Mouse (Mus musculus): Measurements from ENCODE around the gene Gdf15.

Gdf15 gene

DNA sequence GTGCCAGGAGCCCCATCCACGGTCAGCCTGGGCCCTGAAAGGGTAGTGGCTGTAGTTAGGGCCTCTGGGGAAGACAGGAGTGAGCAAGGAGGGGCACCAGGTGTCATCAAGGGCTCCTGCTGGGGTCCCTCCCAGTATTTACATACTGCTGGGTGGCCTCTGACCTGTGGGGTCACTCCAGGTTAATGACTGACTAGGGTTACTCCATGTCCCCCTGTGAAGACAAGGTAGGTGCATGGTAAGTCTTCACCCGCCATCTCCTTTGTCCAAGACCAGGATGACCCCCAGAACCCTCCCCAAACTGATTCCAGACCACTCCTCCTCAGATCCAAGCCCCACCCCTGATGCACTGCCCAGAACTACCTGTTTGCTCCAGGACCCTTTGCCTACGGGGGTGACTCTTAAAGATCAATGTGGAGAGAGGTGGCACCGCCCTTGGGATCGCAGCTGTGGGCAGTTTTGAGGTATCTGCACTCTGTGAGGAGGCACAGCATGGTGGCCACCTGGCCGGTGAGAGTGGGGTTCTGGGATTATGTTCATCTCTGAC lies at the start of gene Gdf15:
Gene Gdf15 (minus strand): TSS at position 111 of the 547 bp plus-strand sequence.
- no peak for DNase-seq

DNA sequence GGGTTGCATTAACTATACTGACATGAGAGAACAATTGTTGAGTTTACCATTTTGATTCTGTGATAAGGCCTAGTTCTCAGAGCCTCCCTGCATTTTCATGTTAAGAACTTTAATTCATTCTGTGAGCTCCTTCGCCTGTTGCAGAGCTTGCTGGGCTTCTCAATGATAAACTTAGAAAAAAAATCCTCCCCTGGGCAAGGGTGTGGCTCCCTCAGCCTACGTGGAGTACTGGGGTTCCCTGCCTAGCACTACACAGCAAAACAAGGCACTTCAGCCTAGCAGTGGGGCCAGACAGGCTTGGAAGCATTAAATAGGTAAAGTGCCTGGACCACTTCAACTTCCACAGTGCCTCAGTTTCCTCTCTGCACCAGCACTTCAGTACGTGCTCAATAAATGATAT lies 49.2 kb upstream of the Gdf15 start:
- DNase-seq = no peak

DNA sequence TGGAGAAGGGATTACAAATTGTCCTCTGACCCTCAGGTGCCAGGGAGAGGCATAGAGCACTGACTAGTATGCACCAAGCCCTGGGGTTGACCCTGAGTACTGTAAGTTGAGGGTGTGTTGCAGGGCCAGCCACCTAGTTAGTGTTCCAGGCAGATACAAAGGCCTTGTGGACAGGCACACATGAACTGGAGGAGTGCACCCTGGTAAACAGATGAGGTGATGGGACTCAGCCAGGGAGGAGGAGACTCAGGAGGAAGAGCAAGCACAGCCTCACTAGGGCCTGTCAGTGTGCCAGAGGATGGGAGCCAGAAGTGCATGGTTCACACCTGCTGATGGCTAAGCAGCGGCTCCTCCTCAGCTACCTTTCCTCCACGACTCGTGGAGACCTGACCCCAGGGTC lies 47.8 kb upstream of the Gdf15 start:
- peak; percentile 20 for DNase-seq

DNA sequence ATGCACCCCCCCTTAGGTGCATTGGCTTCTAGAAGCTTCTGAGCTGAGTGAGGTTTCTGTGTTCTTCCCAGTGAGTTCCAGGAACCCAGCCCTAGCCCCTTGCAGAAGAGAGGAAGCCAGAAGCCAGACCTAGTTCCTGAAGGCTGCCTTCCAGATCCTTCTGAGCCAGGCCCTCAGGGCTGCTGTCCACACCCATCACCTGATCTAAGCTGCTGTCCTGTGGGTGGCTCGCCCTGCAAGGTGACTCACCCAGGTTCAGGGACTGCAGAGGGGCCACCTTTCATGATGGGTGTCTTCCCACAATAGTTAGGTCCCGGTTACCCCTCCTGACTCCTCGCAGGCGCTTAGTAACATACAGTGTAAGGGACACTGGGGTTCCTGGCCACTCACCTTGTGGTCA lies 47.1 kb upstream of the Gdf15 start:
- no peak for DNase-seq

DNA sequence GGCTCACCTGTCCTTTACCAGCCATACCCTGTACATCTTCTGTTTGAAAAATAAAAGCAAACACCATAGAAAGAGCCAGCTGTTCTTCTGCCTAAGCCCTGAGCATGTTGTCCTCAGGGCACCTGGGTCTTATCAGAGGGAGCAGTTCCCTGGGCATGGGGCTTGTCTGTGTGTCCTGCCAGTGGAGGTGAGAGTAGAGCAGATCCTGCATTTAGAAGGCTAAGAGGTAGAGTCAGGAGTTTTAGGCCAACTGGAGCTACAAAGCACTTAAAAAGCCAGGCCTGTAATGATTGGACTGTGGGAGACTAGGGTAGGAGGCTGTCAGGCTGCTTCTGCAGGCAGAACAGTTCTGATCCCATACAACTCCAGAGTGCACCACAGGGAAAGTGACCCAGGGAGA lies 46.4 kb upstream of the Gdf15 start:
- no peak for DNase-seq

DNA sequence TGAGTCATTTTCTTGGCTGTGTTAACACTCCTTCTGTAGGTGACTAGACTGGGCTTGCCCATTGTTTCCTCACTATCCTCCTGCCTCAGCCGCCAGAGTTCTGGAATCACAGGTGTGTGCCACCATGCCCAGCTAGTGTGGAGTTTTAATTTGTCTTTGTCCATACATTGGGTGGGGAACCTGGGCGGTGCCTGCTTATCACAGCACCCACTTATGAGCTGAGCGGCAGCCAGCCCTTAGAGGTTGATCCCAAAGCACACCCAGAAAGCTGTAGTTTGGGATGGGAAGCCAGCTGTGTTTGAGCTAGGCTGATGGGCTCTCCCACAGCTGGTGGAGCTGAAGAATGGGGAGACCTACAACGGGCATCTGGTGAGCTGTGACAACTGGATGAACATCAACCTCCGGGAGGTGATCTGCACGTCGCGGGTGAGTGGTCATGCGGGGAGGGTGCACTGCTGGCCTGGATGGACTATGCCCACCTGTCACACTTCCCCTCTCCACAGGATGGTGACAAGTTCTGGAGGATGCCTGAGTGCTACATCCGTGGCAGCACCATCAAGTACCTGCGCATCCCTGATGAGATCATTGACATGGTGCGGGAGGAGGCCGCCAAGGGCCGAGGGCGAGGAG lies 45.3 kb upstream of the Gdf15 start:
- peak; percentile 25 for DNase-seq

DNA sequence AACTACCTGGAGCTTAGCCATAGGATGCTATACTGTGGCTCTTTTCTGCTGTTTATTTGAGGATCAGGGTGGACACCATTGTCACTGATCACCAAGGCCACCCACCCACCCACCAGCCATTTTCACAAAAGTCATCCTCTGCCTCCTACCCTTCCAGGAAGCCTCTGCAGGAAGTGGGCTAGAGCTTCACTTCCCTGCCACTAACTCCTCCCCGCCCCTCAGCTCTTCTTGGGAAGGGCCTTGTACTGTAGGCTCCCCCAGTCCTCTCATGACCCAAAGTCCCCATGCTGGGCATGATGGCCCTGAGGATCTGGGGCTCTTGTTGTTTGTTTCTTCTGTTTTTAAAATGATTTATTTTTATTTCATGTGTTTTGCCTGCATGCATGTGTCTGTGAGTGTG lies 43.1 kb upstream of the Gdf15 start:
- DNase-seq = no peak

DNA sequence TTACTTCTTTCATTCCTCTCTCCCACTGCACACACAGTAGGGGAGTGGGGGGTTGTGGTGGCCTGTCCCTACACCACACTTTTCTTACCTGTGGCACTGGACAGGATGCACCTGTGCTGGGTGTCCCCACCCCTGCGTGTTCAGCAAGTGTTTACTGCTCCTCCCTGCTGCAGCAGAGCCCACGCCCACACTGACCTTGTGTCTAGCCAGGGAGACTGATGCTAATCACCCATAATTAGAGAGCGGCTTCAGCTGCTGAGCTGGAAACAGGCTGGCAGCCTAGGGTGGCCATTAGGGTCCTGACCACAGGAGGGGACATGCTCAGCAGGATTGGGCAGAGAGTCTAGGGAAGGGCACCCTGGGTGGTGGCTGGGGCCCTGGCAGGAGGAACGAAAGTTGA lies 42.5 kb upstream of the Gdf15 start:
- DNase-seq = peak; percentile 58

DNA sequence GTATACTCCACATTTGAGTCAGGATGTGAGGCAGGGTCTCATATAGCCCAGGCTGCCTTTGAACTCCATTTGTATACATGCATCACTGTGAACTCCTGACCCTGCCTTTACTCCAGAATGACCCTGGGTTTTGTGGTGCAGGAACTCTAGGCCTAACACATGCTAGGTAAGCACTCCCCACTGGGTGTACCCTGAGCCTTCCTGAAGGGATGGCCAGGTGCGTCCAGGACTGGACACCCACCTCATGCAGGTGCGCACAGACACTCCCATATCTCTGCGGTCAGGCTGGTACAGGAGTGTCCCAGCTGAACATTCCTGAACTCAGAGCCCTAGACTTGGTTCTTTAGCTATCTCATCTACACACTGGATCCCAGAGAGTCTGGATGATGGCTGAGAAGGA lies 41.9 kb upstream of the Gdf15 start:
- peak; percentile 61 for DNase-seq

DNA sequence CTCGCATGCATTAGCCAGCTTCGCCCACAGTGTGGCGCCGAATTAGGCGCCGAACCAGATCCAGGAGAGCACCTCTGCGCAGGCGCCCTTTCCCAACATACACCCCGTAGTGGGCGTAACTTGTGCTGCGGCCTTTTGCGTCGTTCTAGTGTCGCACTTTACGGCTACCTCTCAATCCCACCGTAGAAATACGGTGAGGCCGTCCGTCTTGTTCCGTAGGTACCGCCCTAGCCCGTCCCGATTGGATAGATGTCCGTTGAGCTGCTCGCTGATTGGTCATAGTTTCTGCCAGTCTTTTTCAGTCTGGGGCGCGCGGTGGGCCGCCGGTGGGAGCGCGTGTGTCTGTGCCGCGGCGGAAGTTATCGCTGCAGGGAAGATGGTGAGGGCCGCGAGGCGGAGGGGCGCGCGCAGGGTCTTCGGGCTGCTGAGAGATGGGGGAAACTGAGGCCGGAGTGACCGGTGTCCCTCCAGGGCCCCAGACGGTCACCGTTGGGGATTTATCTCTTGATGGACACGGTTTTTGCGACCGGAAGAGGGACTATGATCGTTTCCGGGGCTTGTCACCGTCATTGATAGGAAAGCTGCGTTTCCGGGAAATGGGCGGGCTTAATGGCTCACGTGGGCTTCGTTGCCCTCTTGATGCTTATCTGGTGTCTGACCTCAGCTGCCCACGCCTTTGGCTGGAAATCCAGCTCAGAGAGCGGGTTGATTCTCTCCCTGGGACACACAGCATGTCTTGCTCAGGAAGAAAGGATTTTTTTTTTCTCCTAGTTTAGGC lies 41.0 kb upstream of the Gdf15 start, which contains the start of gene Lsm4:
Gene Lsm4 (plus strand): TSS at position 170 of the 778 bp plus-strand sequence.
- peak; percentile 99 for DNase-seq

DNA sequence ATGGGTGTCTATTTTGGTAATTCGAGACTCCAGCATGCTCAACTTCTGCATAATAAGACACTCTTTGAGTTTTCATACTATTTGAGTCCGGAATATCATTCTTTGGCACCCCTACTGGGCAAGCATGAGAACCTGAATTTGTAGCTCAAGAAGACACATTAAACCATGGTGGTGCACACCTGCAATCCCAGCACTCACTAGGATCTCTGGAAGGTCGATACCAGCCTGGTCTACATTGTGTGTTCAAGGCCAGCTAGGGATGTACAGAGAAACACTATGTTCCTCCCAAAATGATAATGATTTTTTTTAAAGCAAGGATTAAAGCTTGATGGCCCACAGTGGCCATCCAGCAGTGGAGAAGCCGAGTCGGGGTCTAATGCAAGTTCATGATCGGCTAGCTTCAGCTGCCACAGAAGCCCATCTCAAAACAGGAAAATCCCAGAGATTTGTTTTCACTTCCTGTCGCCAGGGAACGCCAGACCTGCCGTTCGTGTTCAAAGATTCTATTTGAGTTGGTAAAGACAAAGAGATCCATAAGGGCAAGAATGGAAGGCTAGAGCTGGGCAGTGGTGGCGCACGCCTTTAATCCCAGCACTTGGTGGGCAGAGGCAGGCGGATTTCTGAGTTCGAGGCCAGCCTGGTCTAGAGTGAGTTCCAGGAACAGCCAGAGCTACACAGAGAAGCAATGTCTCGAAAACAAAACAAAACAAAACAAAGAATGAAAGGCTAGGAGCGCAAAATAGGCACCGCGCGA lies 40.2 kb upstream of the Gdf15 start:
- DNase-seq = no peak

DNA sequence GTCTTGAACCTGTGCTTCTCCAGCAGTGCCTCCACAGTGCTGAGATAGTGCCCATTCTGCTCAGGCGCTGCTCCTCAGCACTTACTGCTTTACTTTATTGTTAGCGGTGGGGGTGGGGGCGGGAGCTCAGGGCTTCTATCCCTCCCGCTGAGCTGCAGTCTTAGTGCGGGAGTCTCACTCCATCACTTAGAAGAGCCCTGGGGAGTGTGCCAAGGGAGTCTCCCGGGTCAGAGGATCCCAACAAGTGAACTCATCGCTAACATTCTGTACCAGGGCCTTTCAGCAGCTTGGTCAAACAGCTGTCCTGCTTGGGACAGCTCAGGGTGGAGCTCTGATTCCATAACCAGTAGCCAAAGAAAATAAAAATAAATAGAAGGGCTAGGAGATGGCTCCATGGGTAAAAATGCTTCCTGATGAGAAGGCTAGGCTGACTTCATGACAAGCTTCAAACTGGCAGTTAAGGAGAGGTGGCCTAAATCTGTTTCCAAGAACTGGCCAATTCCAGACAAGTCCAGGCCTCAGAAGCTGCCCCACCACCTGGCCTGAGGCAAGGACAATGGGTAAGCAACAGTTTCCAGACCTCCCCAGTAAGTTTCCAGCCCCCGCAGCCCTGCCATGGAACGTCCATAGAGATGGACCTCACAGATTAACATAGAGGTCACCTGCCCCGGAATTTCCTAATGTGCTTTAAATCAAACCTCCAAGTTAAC lies 39.5 kb upstream of the Gdf15 start:
- DNase-seq = no peak

DNA sequence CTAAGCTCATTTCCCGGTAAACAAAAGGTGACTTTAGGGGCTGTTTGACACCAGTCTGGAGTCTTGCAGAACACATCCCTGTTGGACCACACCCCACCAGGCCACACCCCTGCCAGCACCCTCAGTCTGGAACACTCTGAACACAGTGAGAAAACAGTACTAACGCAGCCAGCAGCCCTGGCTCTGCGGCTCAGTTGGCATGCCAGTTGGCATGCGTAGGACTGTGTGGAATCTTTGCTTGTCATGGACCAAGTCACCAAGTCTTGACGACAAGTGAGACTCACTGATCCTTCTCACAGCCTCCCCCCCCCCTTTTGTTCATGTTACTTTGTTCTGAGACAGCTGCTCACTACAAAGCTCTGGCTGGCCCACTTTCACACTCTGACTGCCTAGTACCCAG lies 34.8 kb upstream of the Gdf15 start:
- DNase-seq = no peak

DNA sequence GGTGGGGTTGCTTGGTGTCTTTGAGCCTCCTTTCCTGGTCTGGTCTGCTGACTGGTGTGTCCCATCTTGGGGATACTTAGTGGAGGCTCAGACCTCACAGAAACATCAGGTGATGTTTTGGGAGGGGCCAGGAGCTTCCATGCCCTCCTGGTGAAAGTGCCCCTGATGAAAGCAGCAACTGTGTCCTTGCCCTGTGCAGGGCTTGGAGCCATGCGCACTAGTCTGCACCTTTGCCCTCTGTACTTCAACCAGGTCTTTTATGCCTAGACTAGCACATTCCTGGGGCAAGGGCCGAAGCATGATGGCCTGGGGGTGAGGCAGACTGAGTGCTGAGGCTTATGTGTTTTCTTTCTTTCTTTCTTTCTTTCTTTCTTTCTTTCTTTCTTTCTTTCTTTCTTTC lies 33.3 kb upstream of the Gdf15 start:
- no peak for DNase-seq

DNA sequence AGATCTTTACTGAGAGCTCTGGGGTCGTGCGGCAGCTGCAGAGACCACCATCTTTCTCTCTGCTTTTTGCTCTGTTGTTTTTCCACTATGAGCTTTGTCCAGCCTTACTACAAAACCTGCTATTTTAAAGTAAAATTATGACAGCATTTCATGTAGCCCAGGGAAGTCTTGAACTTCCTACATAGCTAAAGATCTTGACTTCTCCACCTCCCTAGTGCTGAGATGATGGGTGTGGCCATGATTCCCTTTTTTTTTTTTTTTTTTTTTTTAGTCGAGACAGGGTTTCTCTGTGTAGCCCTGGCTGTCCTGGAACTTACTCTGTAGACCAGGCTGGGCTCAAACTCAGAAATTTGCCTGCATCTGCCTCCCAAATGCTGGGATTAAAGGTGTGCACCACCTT lies 32.4 kb upstream of the Gdf15 start:
- no peak for DNase-seq

DNA sequence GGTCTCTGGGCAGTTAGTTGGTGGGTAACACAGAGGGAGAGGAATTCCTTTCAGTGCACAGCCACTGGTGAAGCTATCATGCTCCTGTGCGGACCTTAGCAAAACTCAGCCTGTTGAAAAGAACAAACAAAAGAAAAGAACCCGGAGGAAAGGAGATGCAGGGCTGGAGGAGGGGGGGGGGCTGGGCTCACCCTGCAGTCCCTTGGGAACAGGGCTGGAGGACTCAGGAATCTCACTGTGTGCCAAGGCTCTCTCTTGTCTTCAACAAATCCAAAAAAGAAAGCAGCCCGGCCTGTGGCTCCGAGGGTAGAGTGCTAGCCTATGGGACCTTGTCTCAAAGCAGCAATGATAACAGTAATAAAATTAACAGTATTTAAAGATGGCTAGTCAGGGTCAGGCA lies 31.4 kb upstream of the Gdf15 start:
- no peak for DNase-seq

DNA sequence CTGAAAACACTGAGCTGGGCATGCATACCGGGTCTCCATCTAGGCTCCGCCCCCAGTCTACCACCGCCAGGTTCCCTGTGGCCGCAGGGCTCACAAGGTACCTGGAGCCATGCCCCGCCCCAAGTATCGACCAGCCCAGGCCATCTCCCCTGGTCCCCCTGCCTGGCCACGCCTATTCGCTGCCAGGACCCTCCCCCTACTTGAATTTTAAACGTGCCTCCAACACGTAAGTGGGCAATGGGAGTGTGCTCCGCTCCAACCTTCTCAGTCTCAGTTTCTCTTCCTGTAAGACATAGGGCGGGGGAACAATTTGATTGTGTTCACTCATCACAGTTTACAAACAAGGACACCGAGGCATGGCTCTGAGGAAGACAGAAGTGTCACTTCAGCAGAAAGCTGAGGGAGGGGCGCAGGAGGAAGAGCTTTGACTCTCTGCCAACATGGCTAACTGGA lies 28.0 kb upstream of the Gdf15 start, which contains the start of gene Pgpep1:
Gene Pgpep1 (minus strand): TSS at position 116 of the 453 bp plus-strand sequence.
- no peak for DNase-seq

DNA sequence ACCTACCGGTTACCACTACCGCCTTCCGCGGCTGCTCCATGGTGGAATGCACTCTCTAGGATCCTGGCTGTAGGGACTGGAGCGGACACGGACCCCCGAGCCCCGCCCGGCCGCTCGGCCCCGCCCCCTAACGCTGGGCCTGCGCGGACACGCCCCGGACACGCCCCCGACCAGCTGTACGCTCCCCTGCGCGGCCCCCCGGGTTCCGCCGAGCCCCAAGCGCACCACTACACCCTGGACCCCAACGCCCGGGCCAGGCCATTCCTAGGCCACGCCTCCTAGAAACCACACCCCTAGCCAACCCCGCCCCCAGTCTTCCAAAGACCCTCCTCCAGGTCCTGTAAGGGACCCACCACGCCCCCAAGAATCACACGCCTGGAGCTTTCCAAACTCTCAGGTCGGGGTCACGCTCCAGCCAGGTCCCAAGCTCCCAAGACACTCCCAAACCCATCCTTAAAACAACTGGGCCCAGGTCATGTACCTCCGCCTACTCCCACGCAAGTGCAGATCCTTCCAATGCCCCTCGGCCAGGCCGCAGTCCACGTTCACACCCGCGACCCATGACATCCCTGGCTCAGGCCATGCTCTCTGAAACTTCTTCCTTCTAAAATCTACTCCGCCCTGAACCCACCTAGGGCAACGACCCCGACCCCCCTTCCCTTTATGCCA lies 27.5 kb upstream of the Gdf15 start:
- peak; percentile 72 for DNase-seq

DNA sequence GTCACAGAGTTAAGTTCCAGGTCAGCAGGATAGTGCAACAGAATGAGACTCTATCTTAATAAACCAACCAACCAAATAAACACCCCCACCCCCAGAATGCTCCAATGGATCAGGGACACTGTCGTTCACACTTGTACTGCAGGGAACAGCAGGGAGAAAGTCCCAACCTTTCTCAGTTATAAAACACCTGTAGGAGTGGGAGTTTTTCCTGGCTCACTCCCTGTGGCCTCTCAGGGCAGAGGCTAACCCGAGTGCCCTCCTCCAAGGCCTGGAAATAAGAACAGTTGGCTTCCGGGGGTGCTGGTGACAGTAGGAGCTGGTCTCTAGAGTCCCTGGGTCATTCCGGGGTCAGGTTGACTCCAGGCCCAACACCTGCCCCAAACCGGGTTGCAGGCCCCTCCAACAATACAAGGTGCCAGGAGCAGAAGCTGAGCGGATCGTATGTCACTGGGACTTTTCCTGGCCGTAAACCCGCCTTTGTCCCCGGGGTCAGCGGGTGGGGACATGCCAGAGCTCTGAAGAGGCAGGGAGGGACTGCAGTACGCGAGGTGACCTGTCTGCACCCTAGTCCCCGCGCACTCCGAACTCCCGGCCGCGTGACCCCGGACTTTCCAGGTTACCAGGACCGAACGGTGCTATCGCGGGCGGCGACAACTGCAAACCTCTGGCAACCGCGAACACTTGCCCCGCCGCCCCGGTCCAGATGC lies 26.8 kb upstream of the Gdf15 start:
- no peak for DNase-seq

DNA sequence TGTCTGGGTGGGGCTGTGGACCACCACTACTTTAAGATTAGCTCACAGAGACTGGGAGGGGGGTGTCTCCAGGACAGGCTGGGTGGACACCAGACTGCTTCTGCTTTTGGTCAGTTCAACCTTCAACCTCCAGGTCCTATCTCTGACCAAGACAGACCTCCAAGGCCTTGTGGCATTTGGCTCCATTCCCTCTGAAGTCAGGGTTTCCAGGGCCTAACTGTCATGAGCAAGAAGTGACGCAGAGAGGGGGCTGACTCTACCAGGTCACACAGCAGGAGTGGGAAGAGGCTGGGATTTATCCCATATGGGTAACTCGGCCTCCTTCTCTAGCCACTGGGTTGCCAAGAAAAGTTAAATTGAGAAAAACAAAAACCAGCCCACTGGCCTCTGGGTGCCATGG lies 25.5 kb upstream of the Gdf15 start:
- no peak for DNase-seq

DNA sequence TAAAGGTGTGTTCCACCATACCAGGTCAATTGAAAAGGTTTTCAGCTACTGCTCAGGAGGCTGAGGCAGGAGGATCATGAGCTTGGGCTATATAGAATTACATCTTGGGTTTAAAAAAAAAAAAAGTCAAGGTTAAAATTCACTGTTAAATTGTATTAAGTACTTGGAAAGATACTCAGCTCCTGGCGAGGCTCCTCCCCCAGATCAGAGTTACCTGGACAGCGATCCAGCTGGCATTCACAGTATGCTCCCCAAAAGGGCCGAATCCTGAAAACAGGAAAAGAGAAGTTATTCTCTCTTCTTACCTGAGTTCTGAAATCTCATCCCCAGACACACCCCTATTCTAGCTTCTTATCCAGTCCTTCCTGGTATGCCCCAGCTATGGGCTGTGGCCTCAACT lies 25.0 kb upstream of the Gdf15 start:
- no peak for DNase-seq

Data from cerebellum, adult 9-11 months (tissue).